Mouse (Mus musculus) G1E (cell line): Measurements from ENCODE around the gene Fam222a. TPM values are rescaled to one million over a fixed set of nuclear protein-coding genes. Genes with fewer than 3 reads are reported as not detected.

ENCODE experiments used
- ATAC-seq: 2 replicates; pipeline ENCODE4 v1.8.0; 2016; ENCODE audit warnings: mild to moderate bottlenecking; ENCODE audit not compliant: insufficient number of reproducible peaks, poor library complexity, low FRiP score, severe bottlenecking; ENCODE audit errors: extremely low read depth
- DNase-seq: peaks from one replicate; pipeline ENCODE4 v3.0.0; 2012; ENCODE audit warnings: low spot score
- H3K27me3 ChIP-seq: 2 replicates; pipeline ENCODE4 v1.6.1; 2012; ENCODE audit warnings: mild to moderate bottlenecking, low read length, inconsistent platforms; ENCODE audit not compliant: insufficient read depth
- H3K36me3 ChIP-seq: replicated peaks from 2 replicates; pipeline ENCODE3; 2012; ENCODE audit warnings: mild to moderate bottlenecking, inconsistent platforms
- H3K4me1 ChIP-seq: 2 replicates; pipeline ENCODE4 v1.6.1; 2012; ENCODE audit warnings: low read depth, low read length, inconsistent platforms, mixed read lengths; ENCODE audit not compliant: insufficient read depth
- H3K4me3 ChIP-seq: 2 replicates; pipeline ENCODE4 v1.5.1; 2012; ENCODE audit warnings: low read depth, mild to moderate bottlenecking, inconsistent platforms, low read length, moderate library complexity, mixed read lengths
- H3K9me3 ChIP-seq: replicated peaks from 2 replicates; pipeline ENCODE4 v1.6.1; 2012; ENCODE audit warnings: inconsistent platforms
- CTCF ChIP-seq: IDR thresholded peaks from 2 replicates; pipeline ENCODE4 v1.5.1; 2012; ENCODE audit warnings: low read depth, low read length, inconsistent platforms, mixed read lengths
- GATA1 ChIP-seq: IDR thresholded peaks from 2 replicates; pipeline ENCODE4 v1.6.1; 2012; ENCODE audit warnings: borderline replicate concordance, low read length, inconsistent platforms, mixed read lengths
- GATA2 ChIP-seq: IDR thresholded peaks from 2 replicates; pipeline ENCODE4 v1.6.1; 2012; ENCODE audit warnings: low read depth, low read length, inconsistent platforms, borderline replicate concordance
- POLR2AphosphoS5 ChIP-seq: IDR thresholded peaks from 2 replicates; pipeline ENCODE4 v1.6.1; 2012; ENCODE audit warnings: low read depth, low read length, inconsistent platforms; ENCODE audit not compliant: insufficient replicate concordance
- TAL1 ChIP-seq: conservative IDR thresholded peaks from 2 replicates; pipeline ENCODE4 v1.6.1; 2012; ENCODE audit warnings: low read depth, low read length, inconsistent platforms, mixed read lengths
- polyA plus RNA-seq: library from polyadenylated mRNA; stranded (reverse); fragments of >175 nt; gene quantifications from 2 replicates; pipeline ENCODE4 v1.2.3, GENCODE M21; 2012
- total RNA-seq, 2 experiments: library from RNA; stranded (forward) in 1 of 2; stranded (reverse) in 1 of 2; fragments of 200-1000 nt in 1 of 2; fragments of >200 nt in 1 of 2; fragmentation: Nextera tagmentation in 1 of 2; gene quantifications; 2 replicates each; pipeline ENCODE4 v1.2.3; 2014 to 2017

Fam222a gene
- total and polyA plus RNA-seq, 3 experiments: 0.71 to 6.9 (median 3.8) TPM

- DNase-seq: no peak
- ATAC-seq: no peak
- peaks cover 63% of the 10 kb centered on the region for H3K27me3 ChIP-seq
Measured at GRCm38 (mm10) chr5:114548976-114549375, 18.8 kb upstream of the Fam222a start.

GRCm38 (mm10) chr5:114549770-114550169 lies 18.0 kb upstream of the Fam222a start:
- DNase-seq (no peak), ATAC-seq (no peak)
- H3K4me3 ChIP-seq: no peak overlapping the region
- TF ChIP-seq POLR2AphosphoS5: no peak
- no peak for TF ChIP-seq GATA2
- TF ChIP-seq CTCF: no peak
- no peak for TF ChIP-seq GATA1
- H3K4me1 ChIP-seq: 0 out of 2 replicates have a peak, but pooled peaks cover 2% of the 10 kb centered on the region
- H3K9me3 ChIP-seq: no peaks in the 10 kb centered on the region; the same call in 1 of the 2 replicates
- peaks cover 59% of the 10 kb centered on the region for H3K27me3 ChIP-seq
- no peaks in the 10 kb centered on the region for H3K36me3 ChIP-seq

More at GRCm38 (mm10) chr5:114548976-114549375, 18.8 kb upstream of the Fam222a start:
- 0 out of 2 replicates have a peak, but pooled peaks cover 2% of the 10 kb centered on the region for H3K4me1 ChIP-seq
- 0 out of 2 replicates have a peak, but pooled peaks cover 3% of the 10 kb centered on the region for H3K9me3 ChIP-seq
- no peak overlapping the region for H3K4me3 ChIP-seq
- no peaks in the 10 kb centered on the region for H3K36me3 ChIP-seq
- TF ChIP-seq CTCF (no peak), POLR2AphosphoS5 (no peak)

GRCm38 (mm10) chr5:114550431-114550830 lies 17.4 kb upstream of the Fam222a start:
- H3K9me3 ChIP-seq: peaks cover 5% of the 10 kb centered on the region
- ATAC-seq: no peak
- 0 out of 2 replicates have a peak, but pooled peaks cover 2% of the 10 kb centered on the region for H3K4me1 ChIP-seq
- no peak for TF ChIP-seq TAL1
- no peaks in the 10 kb centered on the region for H3K36me3 ChIP-seq
- DNase-seq: no peak
- no peak overlapping the region for H3K4me3 ChIP-seq
- H3K27me3 ChIP-seq: peaks cover 62% of the 10 kb centered on the region

- Histone ChIP-seq H3K4me1 (0 out of 2 replicates have a peak, but pooled peaks cover under 1% of the 10 kb centered on the region), H3K4me3 (no peak overlapping the region), H3K9me3 (peaks cover 5% of the 10 kb centered on the region), H3K36me3 (no peaks in the 10 kb centered on the region), H3K27me3 (peaks cover 60% of the 10 kb centered on the region)
- ATAC-seq (no peak), DNase-seq (no peak)
- no peak for TF ChIP-seq POLR2AphosphoS5
- TF ChIP-seq CTCF: no peak
- TF ChIP-seq TAL1: no peak
- TF ChIP-seq GATA1: no peak
- no peak for TF ChIP-seq GATA2
Measured at GRCm38 (mm10) chr5:114550886-114551492, 16.8 kb upstream of the Fam222a start.

DNA sequence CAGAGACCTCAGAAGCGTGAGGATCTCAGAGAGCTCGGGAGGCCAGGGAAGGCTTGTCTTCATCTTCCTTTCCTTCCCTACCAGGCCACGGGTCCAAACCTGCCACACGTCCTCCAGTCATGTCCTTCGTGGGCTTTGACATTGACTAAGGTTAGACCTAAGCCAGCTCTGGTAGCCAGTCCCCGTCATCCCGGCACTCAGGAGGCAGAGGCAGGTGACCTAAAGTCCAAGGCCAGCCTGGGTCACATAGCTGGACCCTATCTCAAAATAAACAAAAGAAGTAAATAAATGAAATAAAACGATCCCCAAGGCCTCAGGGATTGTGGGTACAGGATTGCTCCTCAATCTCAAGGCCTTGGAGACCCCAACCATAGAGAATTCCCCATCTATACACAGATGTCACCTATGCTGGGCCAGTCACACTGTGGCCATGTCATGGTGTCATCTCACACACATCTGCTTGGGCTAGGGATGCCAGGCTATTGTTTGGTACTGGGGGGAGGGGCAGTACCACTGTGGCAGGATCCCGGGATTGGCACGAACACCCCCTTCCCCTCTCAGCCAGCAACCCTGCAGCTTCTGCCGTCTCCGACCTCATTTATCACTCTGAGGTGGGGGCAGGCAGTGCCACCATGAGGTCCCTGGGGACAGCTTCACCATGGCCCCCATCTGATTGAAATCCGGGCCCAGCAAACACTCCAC lies 15.2 kb upstream of the Fam222a start:
- DNase-seq: no peak
- Histone ChIP-seq H3K9me3 (peaks cover 5% of the 10 kb centered on the region), H3K36me3 (no peaks in the 10 kb centered on the region), H3K27me3 (peaks cover 60% of the 10 kb centered on the region), H3K4me1 (0 out of 2 replicates have a peak, but pooled peaks cover 6% of the 10 kb centered on the region), H3K4me3 (no peak overlapping the region)
- ATAC-seq: no peak
- no peak for TF ChIP-seq POLR2AphosphoS5
- no peak for TF ChIP-seq CTCF
- no peak for TF ChIP-seq GATA2
- TF ChIP-seq TAL1: no peak
- TF ChIP-seq GATA1: no peak

GRCm38 (mm10) chr5:114553706-114554105 lies 14.1 kb upstream of the Fam222a start:
- DNase-seq (no peak), ATAC-seq (no peak)
- TF ChIP-seq POLR2AphosphoS5 (no peak), GATA1 (no peak), GATA2 (no peak), CTCF (no peak), TAL1 (no peak)
- H3K9me3 ChIP-seq: peaks cover 5% of the 10 kb centered on the region
- no peak overlapping the region for H3K4me3 ChIP-seq
- 0 out of 2 replicates have a peak, but pooled peaks cover 6% of the 10 kb centered on the region for H3K4me1 ChIP-seq
- H3K36me3 ChIP-seq: no peaks in the 10 kb centered on the region
- peaks cover 67% of the 10 kb centered on the region for H3K27me3 ChIP-seq

DNA sequence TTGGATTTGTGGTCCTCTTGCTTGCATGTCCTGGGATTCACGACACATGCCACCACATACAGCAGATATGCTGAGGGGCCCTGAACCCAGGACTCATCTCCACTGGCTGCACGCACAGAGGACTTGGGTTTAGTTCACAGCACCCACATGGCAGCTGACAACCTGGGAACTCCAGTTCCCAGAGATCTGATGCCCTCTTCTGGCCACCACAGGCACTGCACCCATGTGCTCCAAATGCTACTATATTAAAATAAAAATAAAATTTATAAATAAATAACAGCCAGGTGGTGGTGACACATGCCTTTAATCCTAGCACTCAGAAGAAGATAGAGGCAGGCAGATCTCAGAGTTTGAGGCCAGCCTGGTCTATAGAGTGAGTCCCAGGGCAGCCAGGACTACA lies 12.4 kb upstream of the Fam222a start:
- peaks cover 9% of the 10 kb centered on the region for H3K4me1 ChIP-seq
- DNase-seq: no peak
- H3K27me3 ChIP-seq: peaks cover 66% of the 10 kb centered on the region
- no peak for TF ChIP-seq TAL1
- TF ChIP-seq POLR2AphosphoS5: no peak
- TF ChIP-seq GATA1: no peak
- TF ChIP-seq GATA2: no peak
- H3K4me3 ChIP-seq: no peak overlapping the region
- H3K36me3 ChIP-seq: no peaks in the 10 kb centered on the region
- ATAC-seq: no peak
- peaks cover 5% of the 10 kb centered on the region for H3K9me3 ChIP-seq
